Mouse (Mus musculus) small intestine, adult 2 months (tissue): ENCODE measurements around the gene Rel. TPM values are rescaled to one million over a fixed set of nuclear protein-coding genes. Genes with fewer than 3 reads are reported as not detected.

Experiments
- H3K27ac ChIP-seq: fragments of 200-500 bp; 2 replicates; pipeline ENCODE4 v1.5.1; 2012; ENCODE audit warnings: low read depth, low read length, control low read depth, inconsistent platforms; ENCODE audit not compliant: insufficient read depth
- H3K27me3 ChIP-seq: fragments of 200-500 bp; 2 replicates; pipeline ENCODE4 v1.6.1; 2012; ENCODE audit warnings: mild to moderate bottlenecking, moderate library complexity, low read length, inconsistent platforms; ENCODE audit not compliant: control insufficient read depth, insufficient read depth
- H3K36me3 ChIP-seq: fragments of 200-500 bp; 2 replicates; pipeline ENCODE4 v1.6.1; 2012; ENCODE audit warnings: mild to moderate bottlenecking, low read length, control low read depth, inconsistent platforms; ENCODE audit not compliant: control insufficient read depth, insufficient read depth
- H3K4me1 ChIP-seq: fragments of 200-500 bp; 2 replicates; pipeline ENCODE4 v1.6.1; 2012; ENCODE audit warnings: low read length, inconsistent platforms, mixed read lengths; ENCODE audit not compliant: control insufficient read depth, insufficient read depth, insufficient read length
- H3K4me3 ChIP-seq: fragments of 200-500 bp; 2 replicates; pipeline ENCODE4 v1.5.1; 2012; ENCODE audit warnings: low read depth, mild to moderate bottlenecking, control low read depth, inconsistent platforms, low read length, moderate library complexity
- CTCF ChIP-seq: fragments of 200-500 bp; IDR thresholded peaks from 2 replicates; pipeline ENCODE4 v1.5.1; 2012; ENCODE audit warnings: low read depth, mild to moderate bottlenecking, control low read depth, inconsistent platforms, low read length, moderate library complexity, mixed read lengths; ENCODE audit not compliant: insufficient replicate concordance, insufficient read length; ENCODE audit errors: extremely low read depth
- POLR2A ChIP-seq: fragments of 200-500 bp; IDR thresholded peaks from 2 replicates; pipeline ENCODE4 v1.6.1; 2012; ENCODE audit warnings: low read depth, mild to moderate bottlenecking, control low read depth, inconsistent platforms, low read length, moderate library complexity
- WGBS: fragments of 180-500 bp; shearing (Covaris S2); methylation state at CpG from one replicate; pipeline ENCODE4 v1.1.7; 2018; 5-methylcytosine and 5-hydroxymethylcytosine counted together
- polyA plus RNA-seq: library from polyadenylated mRNA; depleted of rRNA; stranded (reverse); fragments of >200 nt; gene quantifications from 2 replicates; pipeline ENCODE4 v1.2.3, GENCODE M21; 2012; rRNA removed

Gene Rel
- polyA plus RNA-seq, 1 experiment: 1.5 TPM

- Histone ChIP-seq H3K27ac (no peak overlapping the region), H3K27me3 (no peaks in the 10 kb centered on the region), H3K4me3 (no peak overlapping the region), H3K4me1 (0 out of 2 replicates have a peak, but pooled peaks cover 5% of the 10 kb centered on the region), H3K36me3 (peaks cover 4% of the 10 kb centered on the region)
- TF ChIP-seq CTCF (no peak), POLR2A (no peak)
- WGBS: 59% methylated on average over 3 of the region's 3 CpGs
These were observed 71.2 kb downstream of the Rel start for GRCm38 (mm10) chr11:23699414-23700095.

GRCm38 (mm10) chr11:23698526-23698925, 72.2 kb downstream of the Rel start:
- H3K4me1 ChIP-seq: 0 out of 2 replicates have a peak, but pooled peaks cover 5% of the 10 kb centered on the region
- no peak overlapping the region for H3K27ac ChIP-seq
- H3K4me3 ChIP-seq: no peak overlapping the region
- H3K36me3 ChIP-seq: peaks cover 3% of the 10 kb centered on the region
- TF ChIP-seq POLR2A: no peak
- no peak for TF ChIP-seq CTCF
- WGBS: 65% methylated on average over 2 of the region's 2 CpGs
- H3K27me3 ChIP-seq: no peaks in the 10 kb centered on the region

GRCm38 (mm10) chr11:23695847-23696246, 74.9 kb downstream of the Rel start:
- TF ChIP-seq CTCF (no peak), POLR2A (no peak)
- no peak overlapping the region; the same call in 1 of the 2 replicates for H3K27ac ChIP-seq
- no peaks in the 10 kb centered on the region for H3K27me3 ChIP-seq
- H3K36me3 ChIP-seq: 0 out of 2 replicates have a peak, but pooled peaks cover 1% of the 10 kb centered on the region
- no peak overlapping the region for H3K4me3 ChIP-seq
- H3K4me1 ChIP-seq: 0 out of 2 replicates have a peak, but pooled peaks cover 5% of the 10 kb centered on the region

- no peak for TF ChIP-seq CTCF
- no peak for TF ChIP-seq POLR2A
- peaks cover 3% of the 10 kb centered on the region; the same call in 1 of the 2 replicates for H3K36me3 ChIP-seq
- WGBS: 94% methylated on average over 2 of the region's 2 CpGs
- H3K27me3 ChIP-seq: no peaks in the 10 kb centered on the region
- H3K4me3 ChIP-seq: no peak overlapping the region
- no peaks in the 10 kb centered on the region for H3K4me1 ChIP-seq
- H3K27ac ChIP-seq: no peak overlapping the region
These were observed 77.5 kb downstream of the Rel start for GRCm38 (mm10) chr11:23693286-23693685.

GRCm38 (mm10) chr11:23688060-23688459, 82.7 kb downstream of the Rel start:
- H3K27ac ChIP-seq: no peak overlapping the region
- H3K27me3 ChIP-seq: no peaks in the 10 kb centered on the region
- H3K4me1 ChIP-seq: no peaks in the 10 kb centered on the region
- WGBS: 82% methylated on average over 1 of the region's 1 CpGs
- TF ChIP-seq POLR2A (no peak), CTCF (no peak)
- H3K4me3 ChIP-seq: no peak overlapping the region
- H3K36me3 ChIP-seq: peaks cover 16% of the 10 kb centered on the region

Other genes starting within 250 kb of the Rel start
- gene 1700093K21Rik, start 249.8 kb downstream of the Rel start, polyA plus RNA-seq: not detected in 2 replicates
- gene 0610010F05Rik, start 137.3 kb downstream of the Rel start, polyA plus RNA-seq: 0.23 and 0.67 TPM in 2 replicates
- 0.36 and 0.51 TPM in 2 replicates for gene Pus10, start 105.3 kb downstream of the Rel start, polyA plus RNA-seq
- gene Pex13, start 105.0 kb downstream of the Rel start, polyA plus RNA-seq: 2.7 and 6.0 TPM in 2 replicates
- 0.86 and 1.1 TPM in 2 replicates for gene Papolg, start 124.3 kb upstream of the Rel start, polyA plus RNA-seq